Mouse (Mus musculus): ENCODE measurements around the gene Efcab6. TPM values are rescaled to one million over a fixed set of nuclear protein-coding genes. Genes with fewer than 3 reads are reported as not detected.

Efcab6 gene
- polyA plus RNA-seq, 1 experiment from 2014 or later = not detected

- Histone ChIP-seq H3K36me3 (ENCODE audit: inconsistent target) (no peaks in the 10 kb centered on the region), H3K79me2 (ENCODE audit: inconsistent target) (no peaks in the 10 kb centered on the region), H3K27ac (no peak overlapping the region), H3K4me3 (ENCODE audit: inconsistent target) (no peak overlapping the region)
- 28% methylated on average over 17 of the region's 17 CpGs for WGBS (ENCODE audit: missing documents)
Observed at GRCm38 (mm10) chr15:84074705-84075185, 9.6 kb upstream of the Efcab6 start.

GRCm38 (mm10) chr15:84073911-84074704 is 8.9 kb upstream of the Efcab6 start:
- Histone ChIP-seq H3K36me3 (ENCODE audit: inconsistent target) (no peaks in the 10 kb centered on the region), H3K4me3 (ENCODE audit: inconsistent target) (no peak overlapping the region), H3K79me2 (ENCODE audit: inconsistent target) (no peaks in the 10 kb centered on the region), H3K27ac (no peak overlapping the region)
- WGBS (ENCODE audit: missing documents) = 13% methylated on average over 7 of the region's 15 CpGs

GRCm38 (mm10) chr15:84073058-84073457 is 7.9 kb upstream of the Efcab6 start:
- 39% methylated on average over 8 of the region's 8 CpGs for WGBS (ENCODE audit: missing documents)
- Histone ChIP-seq H3K36me3 (ENCODE audit: inconsistent target) (no peaks in the 10 kb centered on the region), H3K27ac (no peak overlapping the region), H3K4me3 (ENCODE audit: inconsistent target) (no peak overlapping the region), H3K79me2 (ENCODE audit: inconsistent target) (no peaks in the 10 kb centered on the region)

- no peaks in the 10 kb centered on the region for H3K79me2 ChIP-seq (ENCODE audit: inconsistent target)
- no peak overlapping the region for H3K27ac ChIP-seq
- no peaks in the 10 kb centered on the region for H3K36me3 ChIP-seq (ENCODE audit: inconsistent target)
- no peak overlapping the region for H3K4me3 ChIP-seq (ENCODE audit: inconsistent target)
- WGBS (ENCODE audit: missing documents) = 31% methylated on average over 7 of the region's 7 CpGs
Observed at GRCm38 (mm10) chr15:84072226-84072625, 7.0 kb upstream of the Efcab6 start.

- H3K79me2 ChIP-seq (ENCODE audit: inconsistent target) = no peaks in the 10 kb centered on the region
- no peaks in the 10 kb centered on the region for H3K36me3 ChIP-seq (ENCODE audit: inconsistent target)
- WGBS (ENCODE audit: missing documents) = 4% methylated on average over 13 of the region's 13 CpGs
- no peak overlapping the region for H3K4me3 ChIP-seq (ENCODE audit: inconsistent target)
- H3K27ac ChIP-seq = no peak overlapping the region
Observed at GRCm38 (mm10) chr15:84070116-84070676, 5.0 kb upstream of the Efcab6 start.

GRCm38 (mm10) chr15:84069455-84070050 is 4.4 kb upstream of the Efcab6 start:
- 14% methylated on average over 13 of the region's 16 CpGs for WGBS (ENCODE audit: missing documents)
- no peak overlapping the region for H3K4me3 ChIP-seq (ENCODE audit: inconsistent target)
- no peak overlapping the region for H3K27ac ChIP-seq
- no peaks in the 10 kb centered on the region for H3K36me3 ChIP-seq (ENCODE audit: inconsistent target)
- no peaks in the 10 kb centered on the region for H3K79me2 ChIP-seq (ENCODE audit: inconsistent target)

- no peak overlapping the region for H3K4me3 ChIP-seq (ENCODE audit: inconsistent target)
- no peaks in the 10 kb centered on the region for H3K36me3 ChIP-seq (ENCODE audit: inconsistent target)
- no peak overlapping the region for H3K27ac ChIP-seq
- 57% methylated on average over 4 of the region's 4 CpGs for WGBS (ENCODE audit: missing documents)
- no peaks in the 10 kb centered on the region for H3K79me2 ChIP-seq (ENCODE audit: inconsistent target)
Observed at GRCm38 (mm10) chr15:84065701-84066100, 522 bp upstream of the Efcab6 start.

- WGBS (ENCODE audit: missing documents) = 83% methylated on average over 5 of the region's 6 CpGs
- Histone ChIP-seq H3K27ac (no peak overlapping the region), H3K79me2 (ENCODE audit: inconsistent target) (no peaks in the 10 kb centered on the region), H3K36me3 (ENCODE audit: inconsistent target) (no peaks in the 10 kb centered on the region), H3K4me3 (ENCODE audit: inconsistent target) (no peak overlapping the region)
Observed at GRCm38 (mm10) chr15:84058841-84059240, 6.3 kb downstream of the Efcab6 start.

- no peaks in the 10 kb centered on the region for H3K79me2 ChIP-seq (ENCODE audit: inconsistent target)
- no peak overlapping the region for H3K4me3 ChIP-seq (ENCODE audit: inconsistent target)
- 63% methylated on average over 5 of the region's 5 CpGs for WGBS (ENCODE audit: missing documents)
- no peaks in the 10 kb centered on the region for H3K36me3 ChIP-seq (ENCODE audit: inconsistent target)
- no peak overlapping the region for H3K27ac ChIP-seq
Observed at GRCm38 (mm10) chr15:84056083-84056482, 9.1 kb downstream of the Efcab6 start.

GRCm38 (mm10) chr15:84053859-84054258 is 11.3 kb downstream of the Efcab6 start:
- H3K4me3 ChIP-seq (ENCODE audit: inconsistent target) = no peak overlapping the region
- H3K79me2 ChIP-seq (ENCODE audit: inconsistent target) = no peaks in the 10 kb centered on the region
- H3K36me3 ChIP-seq (ENCODE audit: inconsistent target) = no peaks in the 10 kb centered on the region
- no peak overlapping the region for H3K27ac ChIP-seq
- 51% methylated on average over 9 of the region's 9 CpGs for WGBS (ENCODE audit: missing documents)

- Histone ChIP-seq H3K4me3 (ENCODE audit: inconsistent target) (no peak overlapping the region), H3K36me3 (ENCODE audit: inconsistent target) (no peaks in the 10 kb centered on the region), H3K27ac (no peak overlapping the region), H3K79me2 (ENCODE audit: inconsistent target) (no peaks in the 10 kb centered on the region)
- 97% methylated on average over 4 of the region's 4 CpGs for WGBS (ENCODE audit: missing documents)
Observed at GRCm38 (mm10) chr15:84053240-84053639, 11.9 kb downstream of the Efcab6 start.

- Histone ChIP-seq H3K27ac (no peak overlapping the region), H3K36me3 (ENCODE audit: inconsistent target) (no peaks in the 10 kb centered on the region), H3K4me3 (ENCODE audit: inconsistent target) (no peak overlapping the region), H3K79me2 (ENCODE audit: inconsistent target) (no peaks in the 10 kb centered on the region)
- WGBS (ENCODE audit: missing documents) = 88% methylated on average over 9 of the region's 9 CpGs
Observed at GRCm38 (mm10) chr15:84052390-84052789, 12.8 kb downstream of the Efcab6 start.

- WGBS (ENCODE audit: missing documents) = 67% methylated on average over 7 of the region's 7 CpGs
- Histone ChIP-seq H3K27ac (no peak overlapping the region), H3K79me2 (ENCODE audit: inconsistent target) (no peaks in the 10 kb centered on the region), H3K36me3 (ENCODE audit: inconsistent target) (no peaks in the 10 kb centered on the region), H3K4me3 (ENCODE audit: inconsistent target) (no peak overlapping the region)
Observed at GRCm38 (mm10) chr15:84049570-84049969, 15.6 kb downstream of the Efcab6 start.

- Histone ChIP-seq H3K36me3 (ENCODE audit: inconsistent target) (no peaks in the 10 kb centered on the region), H3K79me2 (ENCODE audit: inconsistent target) (no peaks in the 10 kb centered on the region), H3K27ac (no peak overlapping the region), H3K4me3 (ENCODE audit: inconsistent target) (no peak overlapping the region)
- 89% methylated on average over 6 of the region's 6 CpGs for WGBS (ENCODE audit: missing documents)
Observed at GRCm38 (mm10) chr15:84045562-84045961, 19.6 kb downstream of the Efcab6 start.

GRCm38 (mm10) chr15:84037067-84037466 is 28.1 kb downstream of the Efcab6 start:
- Histone ChIP-seq H3K79me2 (ENCODE audit: inconsistent target) (no peaks in the 10 kb centered on the region), H3K36me3 (ENCODE audit: inconsistent target) (no peaks in the 10 kb centered on the region), H3K27ac (no peak overlapping the region), H3K4me3 (ENCODE audit: inconsistent target) (no peak overlapping the region)
- WGBS (ENCODE audit: missing documents) = 87% methylated on average over 5 of the region's 5 CpGs

All from macrophage (primary cell).